Mouse (Mus musculus) left cerebral cortex, adult 11 months (tissue): Measurements from ENCODE around the gene 1700030K09Rik.

Source experiments
- DNase-seq: peaks from one replicate; pipeline ENCODE4 v3.0.0; 2022; ENCODE audit warnings: low spot score

The 1700030K09Rik gene

DNA sequence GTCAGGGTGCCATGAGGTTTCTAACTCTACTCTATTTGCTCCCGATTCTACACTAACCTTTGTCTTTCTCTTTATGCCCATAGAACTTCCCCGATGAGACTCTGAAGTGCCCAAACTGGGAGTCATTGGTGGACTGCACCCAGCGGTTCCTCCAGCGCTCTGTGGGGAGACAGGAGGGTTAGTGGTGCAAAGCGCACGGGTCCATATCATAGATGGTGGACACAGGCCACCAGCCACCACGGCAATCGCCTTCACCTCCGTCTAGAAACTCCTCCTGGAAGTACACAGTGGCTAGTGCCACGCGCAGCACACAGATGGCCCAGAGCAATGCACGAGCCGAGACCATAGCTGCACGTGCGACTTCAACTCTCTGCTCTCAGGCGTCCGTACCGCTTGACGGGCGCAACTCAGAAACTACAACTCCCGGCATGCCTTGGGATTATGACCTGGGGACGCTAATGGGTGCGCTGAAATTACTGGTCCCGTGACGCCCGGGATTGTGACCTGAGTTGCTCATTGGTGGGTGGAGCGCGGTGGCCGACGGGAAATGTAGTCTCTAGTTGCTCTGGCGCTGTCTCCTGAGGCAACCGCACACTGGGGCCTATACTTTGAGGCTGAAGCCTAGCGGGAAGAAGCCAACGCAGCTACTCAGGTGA is at the start of gene 1700030K09Rik, which contains the start of gene Calr3:
Gene 1700030K09Rik, plus strand, starts transcription at position 543 of the 656 bp plus-strand sequence.
Gene Calr3, minus strand, starts transcription at position 533 of the 656 bp plus-strand sequence.
- peak; percentile 98 for DNase-seq

DNA sequence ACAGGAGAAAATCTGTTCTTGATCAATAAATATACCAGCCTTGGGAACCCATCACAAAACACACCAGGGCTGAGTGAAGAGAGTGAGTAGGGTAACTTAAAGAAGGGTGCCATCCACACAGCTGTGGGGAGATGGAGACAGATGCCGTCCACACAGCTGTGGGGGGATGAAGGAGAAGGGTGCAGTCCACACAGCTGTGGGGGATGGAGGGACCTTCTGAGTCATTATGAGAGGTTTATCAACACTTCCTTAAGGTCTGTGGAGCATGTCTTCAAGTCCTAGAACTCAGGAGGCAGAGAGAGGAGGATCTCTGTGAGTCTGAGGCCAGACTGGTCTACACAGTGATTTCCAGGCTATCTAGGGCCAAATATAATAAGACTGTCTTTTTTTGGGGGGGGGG is 42.3 kb upstream of the 1700030K09Rik start:
- no peak for DNase-seq

- DNase-seq: no peak
Measured at GRCm38 (mm10) chr8:72402981-72403380, 40.7 kb upstream of the 1700030K09Rik start.

DNA sequence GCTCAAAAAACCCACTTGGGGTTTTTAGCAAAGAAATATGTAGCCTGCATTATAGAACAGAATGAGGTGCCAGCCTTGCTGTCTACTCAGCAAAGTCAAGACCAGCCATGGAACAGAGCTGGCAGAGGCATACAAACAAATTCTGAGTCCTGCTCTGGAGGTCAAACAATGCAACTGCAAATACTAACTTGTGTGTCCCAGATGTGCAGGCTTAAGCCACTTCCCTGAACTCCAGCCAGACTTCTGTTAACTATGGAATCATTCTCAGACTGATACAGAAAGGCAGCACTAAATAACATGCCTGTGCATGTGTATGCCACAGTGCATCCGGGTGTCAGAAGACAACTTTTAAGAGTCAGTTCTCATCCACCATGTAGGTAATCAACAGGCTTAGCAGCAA is 35.8 kb upstream of the 1700030K09Rik start:
- no peak for DNase-seq

DNA sequence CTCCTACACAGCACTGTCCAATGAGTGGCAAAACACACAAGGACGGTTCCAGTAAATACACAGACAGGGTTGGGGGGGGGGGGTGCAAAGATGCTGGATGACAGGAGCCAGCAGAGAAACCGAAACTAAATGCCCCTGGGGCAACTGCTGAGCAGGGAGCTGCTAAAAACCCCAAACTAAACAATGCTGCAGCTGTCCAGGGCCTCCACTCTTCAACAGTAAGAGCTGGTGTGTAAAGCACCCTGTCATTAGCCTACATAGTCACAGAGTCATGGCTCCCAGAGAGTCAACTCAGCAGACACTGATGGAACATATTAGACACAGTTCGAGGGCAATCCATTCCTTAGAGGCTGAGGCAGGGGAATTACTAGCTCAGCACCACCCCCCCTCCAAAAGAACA is 34.2 kb upstream of the 1700030K09Rik start:
- DNase-seq: no peak

DNA sequence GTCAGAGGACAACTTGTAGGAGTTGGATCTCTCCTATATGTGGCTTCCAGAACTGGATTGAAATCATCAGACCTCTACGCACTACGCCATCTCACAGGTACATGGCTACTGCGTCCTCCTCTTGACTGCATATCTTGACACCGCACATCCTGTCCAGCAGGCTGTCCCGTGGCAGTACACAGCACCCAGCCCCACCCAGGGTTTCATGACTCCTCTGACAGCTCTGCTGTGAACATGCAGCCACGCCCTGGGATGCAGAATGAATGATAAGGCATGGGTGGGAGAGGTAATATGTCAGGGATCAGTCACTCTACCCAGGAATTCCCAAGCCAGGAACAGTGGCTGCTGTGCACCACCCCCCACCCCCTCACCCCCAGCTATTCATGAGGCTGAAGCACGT is 29.8 kb upstream of the 1700030K09Rik start:
- DNase-seq: no peak

DNA sequence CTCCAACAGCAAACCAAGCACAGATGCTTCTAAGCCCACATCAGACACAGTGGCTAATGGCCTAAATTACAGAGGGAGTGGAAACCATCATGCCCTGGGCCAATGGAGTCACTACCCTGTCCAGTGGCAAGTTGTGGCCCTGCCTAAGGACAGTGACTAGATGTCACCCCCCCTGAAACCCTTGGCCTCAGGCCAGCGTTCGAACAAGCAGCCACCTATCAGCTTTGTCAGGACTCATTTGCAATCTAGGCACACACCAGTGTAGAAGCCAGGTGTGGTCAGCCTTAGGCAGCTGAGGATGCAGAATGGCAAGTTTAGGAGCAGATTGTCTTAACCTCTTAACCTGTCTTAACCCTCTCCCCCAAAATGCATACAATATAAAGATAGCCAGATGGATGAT is 28.4 kb upstream of the 1700030K09Rik start:
- no peak for DNase-seq

DNA sequence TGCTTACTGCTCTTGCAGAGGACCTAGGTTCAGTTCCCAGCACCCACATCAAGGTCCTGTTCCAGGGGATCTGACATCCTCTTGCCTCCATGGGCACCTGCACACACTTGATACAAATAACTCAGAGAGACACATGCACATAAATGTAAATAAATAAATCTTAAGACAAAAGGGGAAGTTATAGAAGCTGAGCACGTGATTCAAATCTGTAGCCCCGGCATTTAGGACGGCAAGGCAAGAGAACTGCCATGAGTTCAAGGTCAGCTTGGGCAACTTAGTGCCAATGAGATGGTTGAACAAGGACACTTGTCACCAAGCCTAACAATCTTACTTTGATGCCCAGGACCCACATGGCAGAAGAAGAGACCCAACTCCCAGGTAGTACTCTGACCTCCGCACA is 25.6 kb upstream of the 1700030K09Rik start:
- DNase-seq: no peak

- no peak for DNase-seq
Measured at GRCm38 (mm10) chr8:72420571-72421361, 22.9 kb upstream of the 1700030K09Rik start.

- DNase-seq: peak; percentile 99
Measured at GRCm38 (mm10) chr8:72421362-72422335, 22.0 kb upstream of the 1700030K09Rik start, which contains the start of gene Eps15l1. Eps15l1 (minus strand) TSS chr8:72421460.

DNA sequence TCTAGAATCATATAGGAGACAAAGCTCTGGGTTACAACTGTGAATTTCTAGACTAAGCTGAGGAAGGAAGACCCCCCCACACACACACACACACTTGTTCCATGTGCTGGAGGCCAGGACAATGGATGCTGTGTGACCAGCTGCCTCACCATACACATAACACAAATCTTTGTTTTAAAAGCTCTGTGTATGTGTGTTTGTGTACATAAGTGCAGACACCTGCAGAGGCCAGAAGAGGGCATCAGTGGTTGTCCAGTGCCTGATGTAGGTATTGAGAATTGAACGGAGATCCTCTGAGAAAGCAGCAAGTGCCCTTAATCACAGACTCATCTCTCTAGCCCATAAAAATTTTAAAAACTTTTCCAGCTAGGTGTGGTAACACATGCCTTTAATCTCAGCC is 20.8 kb upstream of the 1700030K09Rik start:
- no peak for DNase-seq

GRCm38 (mm10) chr8:72429676-72430075 is 14.0 kb upstream of the 1700030K09Rik start:
- no peak for DNase-seq

DNA sequence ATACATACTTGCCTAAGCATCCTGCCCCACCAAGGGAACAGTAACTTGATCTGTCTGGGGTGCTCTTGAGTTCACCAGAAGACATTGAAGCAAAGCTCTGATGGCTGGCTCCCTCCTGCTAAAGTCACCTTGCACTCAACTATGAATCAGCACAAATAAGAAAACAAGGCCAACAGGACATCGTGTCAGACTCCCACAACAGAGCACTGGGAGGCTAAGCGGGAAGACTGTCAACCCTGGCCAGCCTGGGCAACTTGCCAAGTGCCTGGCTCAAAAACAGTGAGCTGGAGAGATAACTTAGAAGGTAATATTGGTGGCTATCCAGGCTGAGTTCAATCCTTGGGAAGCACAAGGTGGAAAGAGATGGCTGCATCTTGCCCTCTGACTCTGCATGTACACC is 8.7 kb upstream of the 1700030K09Rik start:
- no peak for DNase-seq

- no peak for DNase-seq
Measured at GRCm38 (mm10) chr8:72438248-72439015, 5.2 kb upstream of the 1700030K09Rik start.

- DNase-seq: no peak
Measured at GRCm38 (mm10) chr8:72443994-72444350, 292 bp downstream of the 1700030K09Rik start.

- no peak for DNase-seq
Measured at GRCm38 (mm10) chr8:72445071-72445470, 1.4 kb downstream of the 1700030K09Rik start.

GRCm38 (mm10) chr8:72451516-72451915 is 7.8 kb downstream of the 1700030K09Rik start:
- DNase-seq: no peak

GRCm38 (mm10) chr8:72453904-72454303 is 10.2 kb downstream of the 1700030K09Rik start:
- DNase-seq: no peak

DNA sequence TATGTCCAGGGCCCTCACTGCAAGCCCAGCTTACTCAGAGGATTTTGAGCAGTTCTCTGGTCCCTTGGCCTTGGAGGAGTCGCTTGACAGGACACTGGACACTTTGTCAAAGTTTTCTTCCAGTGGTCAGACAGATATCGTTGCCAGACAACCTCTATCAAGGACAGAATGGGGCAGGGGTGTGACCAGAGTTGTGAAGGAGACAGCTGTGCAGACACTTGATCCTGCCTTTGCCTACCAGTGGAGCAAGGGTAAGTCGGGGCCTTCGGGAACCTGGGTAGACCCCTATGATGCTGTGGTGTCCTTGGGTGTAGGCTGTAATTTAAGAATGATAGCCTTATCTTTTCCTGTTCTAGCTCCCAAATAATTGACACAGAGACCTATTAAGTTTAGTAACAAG is 11.6 kb downstream of the 1700030K09Rik start:
- no peak for DNase-seq

DNA sequence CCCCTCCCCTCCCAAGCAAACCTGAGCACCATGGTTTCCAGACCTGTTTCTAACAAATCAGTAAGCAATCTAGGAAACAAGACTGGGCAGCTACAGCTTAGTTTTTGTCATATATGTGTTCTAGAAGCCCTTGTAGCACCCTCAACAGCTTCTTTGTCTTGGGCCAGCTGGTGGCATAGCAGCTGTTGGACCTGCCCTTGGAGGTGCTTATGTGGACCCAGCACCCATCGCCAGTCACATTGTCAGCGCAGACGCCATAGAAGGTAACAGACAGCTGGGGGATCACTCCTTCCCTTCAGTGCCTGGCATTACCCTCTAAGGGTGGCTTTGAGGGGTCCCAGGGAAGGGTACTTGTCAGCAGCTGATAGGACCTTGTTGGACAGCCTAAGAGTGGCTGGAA is 14.1 kb downstream of the 1700030K09Rik start:
- no peak for DNase-seq

GRCm38 (mm10) chr8:72458457-72458856 is 14.8 kb downstream of the 1700030K09Rik start:
- no peak for DNase-seq
